Mouse (Mus musculus): ENCODE results near the gene Spag9.

Gene Spag9

GRCm38 (mm10) chr11:93995720-93996305 is at the start of gene Spag9:
TSS of gene Spag9 (plus strand) at chr11:93996091.
- DNase-seq (ENCODE audit: low spot score in 2 of 2): peak; percentile 92 to 94

GRCm38 (mm10) chr11:93948887-93949567 is 46.9 kb upstream of the Spag9 start:
- DNase-seq (ENCODE audit: low spot score in 2 of 2): no peak

- DNase-seq (ENCODE audit: low spot score in 2 of 2): no peak
Measured at GRCm38 (mm10) chr11:93950045-93950444, 45.8 kb upstream of the Spag9 start.

GRCm38 (mm10) chr11:93952376-93952775 is 43.5 kb upstream of the Spag9 start:
- no peak for DNase-seq (ENCODE audit: low spot score in 2 of 2)

- DNase-seq (ENCODE audit: low spot score in 2 of 2): no peak
Measured at GRCm38 (mm10) chr11:93954738-93955255, 41.1 kb upstream of the Spag9 start.

GRCm38 (mm10) chr11:93955256-93956150 is 40.4 kb upstream of the Spag9 start:
- DNase-seq (ENCODE audit: low spot score in 2 of 2): peak; percentile 86 to 89

- DNase-seq (ENCODE audit: low spot score in 2 of 2): no peak
Measured at GRCm38 (mm10) chr11:93956159-93956558, 39.7 kb upstream of the Spag9 start, which contains the start of gene Nme2. TSS of gene Nme2 (minus strand) at chr11:93956259.

- no peak for DNase-seq (ENCODE audit: low spot score in 2 of 2)
Measured at GRCm38 (mm10) chr11:93957031-93957555, 38.8 kb upstream of the Spag9 start.

- no peak for DNase-seq (ENCODE audit: low spot score in 2 of 2)
Measured at GRCm38 (mm10) chr11:93957746-93958145, 38.1 kb upstream of the Spag9 start.

GRCm38 (mm10) chr11:93961482-93961881 is 34.4 kb upstream of the Spag9 start:
- DNase-seq (ENCODE audit: low spot score in 2 of 2): no peak

GRCm38 (mm10) chr11:93963013-93963412 is 32.9 kb upstream of the Spag9 start:
- no peak for DNase-seq (ENCODE audit: low spot score in 2 of 2)

GRCm38 (mm10) chr11:93965391-93965790 is 30.5 kb upstream of the Spag9 start:
- DNase-seq (ENCODE audit: low spot score in 2 of 2): no peak

GRCm38 (mm10) chr11:93967381-93967780 is 28.5 kb upstream of the Spag9 start:
- no peak for DNase-seq (ENCODE audit: low spot score in 2 of 2)

- DNase-seq (ENCODE audit: low spot score in 2 of 2): peak; percentile 97 to 98
Measured at GRCm38 (mm10) chr11:93968005-93968847, 27.7 kb upstream of the Spag9 start, which contains the start of the genes Gm20390 and Nme1. TSS of gene Gm20390 (minus strand) at chr11:93968293. TSS of gene Nme1 (minus strand) at chr11:93968521.

GRCm38 (mm10) chr11:93968848-93969128 is 27.1 kb upstream of the Spag9 start:
- DNase-seq (ENCODE audit: low spot score in 2 of 2): no peak

GRCm38 (mm10) chr11:93969171-93969570 is 26.7 kb upstream of the Spag9 start:
- DNase-seq (ENCODE audit: low spot score in 2 of 2): no peak

GRCm38 (mm10) chr11:93969799-93970198 is 26.1 kb upstream of the Spag9 start:
- no peak for DNase-seq (ENCODE audit: low spot score in 2 of 2)

- no peak for DNase-seq (ENCODE audit: low spot score in 2 of 2)
Measured at GRCm38 (mm10) chr11:93972951-93973350, 22.9 kb upstream of the Spag9 start.

GRCm38 (mm10) chr11:93979502-93980049 is 16.3 kb upstream of the Spag9 start:
- DNase-seq (ENCODE audit: low spot score in 2 of 2): no peak

GRCm38 (mm10) chr11:93984619-93985018 is 11.3 kb upstream of the Spag9 start:
- DNase-seq (ENCODE audit: low spot score in 2 of 2): peak in 1 of 2 experiments; percentile 52

- no peak for DNase-seq (ENCODE audit: low spot score in 2 of 2)
Measured at GRCm38 (mm10) chr11:93985265-93985664, 10.6 kb upstream of the Spag9 start.

All from natural killer cell, adult 2 months (primary cell).